Mouse (Mus musculus) adrenal gland, postnatal 4 days (tissue): ENCODE data around the gene Cfap54. TPM values are rescaled to one million over a fixed set of nuclear protein-coding genes. Genes with fewer than 3 reads are reported as not detected.

Source experiments
- DNase-seq, 2 experiments: peaks; one replicate each; pipeline ENCODE4 v3.0.0; 2021 to 2022; ENCODE audit warnings: low spot score in 2 of 2, mixed read lengths in 2 of 2
- total RNA-seq, 2 experiments: library from RNA; stranded (reverse); gene quantifications; 2 replicates each; pipeline ENCODE4 v1.2.3; 2021

The Cfap54 gene
- total RNA-seq, 2 experiments from 2014 or later: 7.3 TPM

DNA sequence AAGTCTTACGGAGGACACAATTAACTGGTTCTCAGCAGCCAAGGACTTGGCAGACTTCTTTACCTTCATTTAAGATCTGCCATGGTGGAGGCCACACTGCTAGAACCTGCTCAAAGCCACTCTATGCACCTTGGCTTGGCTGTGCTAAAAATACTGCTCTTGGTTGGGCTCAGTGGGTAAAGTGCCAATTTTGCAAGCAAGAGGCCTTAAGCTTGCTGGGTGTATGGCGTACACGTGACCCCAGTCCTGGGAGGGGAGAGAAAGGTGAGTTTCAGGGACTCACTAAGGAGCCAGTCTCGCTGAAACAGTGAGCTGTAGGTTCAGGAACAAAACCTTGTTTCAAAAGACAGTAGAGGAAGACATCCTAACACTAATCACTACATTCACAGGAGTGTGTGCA is 19.0 kb downstream of the Cfap54 start:
- no peak for DNase-seq

DNA sequence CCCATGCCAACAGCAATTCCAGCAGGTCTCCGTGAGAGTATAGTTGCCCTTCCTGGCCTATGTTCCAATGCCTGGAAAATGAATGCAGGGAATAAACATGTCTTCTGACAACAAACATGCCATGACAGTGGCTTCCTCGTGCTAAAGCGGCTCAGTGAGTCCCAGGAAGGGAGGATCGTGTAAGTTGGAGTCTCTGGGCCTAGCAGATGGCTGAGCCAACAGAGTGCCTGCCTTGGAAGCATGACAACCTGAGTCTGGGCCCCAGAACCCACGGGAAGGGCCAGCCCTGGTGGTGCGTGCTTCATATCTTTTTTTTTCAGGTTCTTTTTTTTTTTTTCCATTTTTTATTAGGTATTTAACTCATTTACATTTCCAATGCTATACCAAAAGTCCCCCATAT is 27.6 kb downstream of the Cfap54 start:
- DNase-seq: no peak

DNA sequence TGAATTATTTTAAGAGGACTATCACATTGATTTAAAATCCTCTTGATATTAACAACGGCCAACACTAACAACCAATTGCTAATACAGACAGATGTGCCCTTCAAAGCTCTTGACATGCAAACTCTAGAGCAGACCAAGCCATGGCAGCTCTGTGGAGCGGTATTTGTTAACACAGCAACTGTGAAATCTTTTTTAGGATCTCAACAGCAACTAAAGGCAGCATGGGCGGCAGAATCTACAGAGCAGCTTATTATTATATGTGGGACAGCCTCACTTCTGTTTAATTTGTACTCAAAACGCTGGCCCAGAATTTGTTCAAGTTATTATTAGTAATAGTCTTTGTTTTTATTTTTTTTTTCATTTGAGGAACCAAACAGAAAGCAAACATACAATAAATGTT is 28.1 kb downstream of the Cfap54 start:
- no peak for DNase-seq

DNA sequence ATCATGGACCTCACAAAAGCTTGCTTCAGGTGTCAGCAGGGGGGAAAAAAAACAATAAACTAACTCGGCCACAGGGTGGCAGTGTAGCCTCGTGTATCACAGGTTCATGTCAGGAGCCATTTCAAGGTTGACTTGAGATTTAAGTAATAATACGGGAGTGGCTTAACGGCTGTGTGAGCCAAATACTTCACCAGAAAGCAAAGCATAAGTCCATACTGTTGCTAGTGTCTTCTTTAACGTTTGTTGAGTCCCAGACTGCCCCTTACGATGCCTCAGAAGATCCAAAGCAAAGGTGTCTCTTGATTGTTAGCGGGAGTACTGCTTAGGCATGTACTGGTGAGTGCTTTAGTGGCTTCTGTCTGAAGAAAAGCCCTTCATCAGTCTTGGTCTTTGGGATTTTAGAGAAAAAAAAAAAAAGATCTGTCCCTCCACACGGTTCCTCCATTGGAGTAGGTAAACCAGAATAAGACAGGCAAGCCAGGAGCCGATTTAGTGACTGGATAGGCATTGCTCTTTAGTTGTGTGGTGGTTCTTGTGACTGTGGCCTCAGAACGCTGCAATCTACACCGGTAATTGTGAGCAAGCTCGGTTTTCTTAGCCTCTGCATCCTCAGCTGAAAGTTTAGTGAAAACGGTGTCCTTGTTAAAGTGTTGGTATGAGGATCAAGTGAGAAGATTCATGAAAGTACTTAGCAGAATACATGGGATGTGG is 30.2 kb downstream of the Cfap54 start:
- DNase-seq: peak; percentile 38 to 68

DNA sequence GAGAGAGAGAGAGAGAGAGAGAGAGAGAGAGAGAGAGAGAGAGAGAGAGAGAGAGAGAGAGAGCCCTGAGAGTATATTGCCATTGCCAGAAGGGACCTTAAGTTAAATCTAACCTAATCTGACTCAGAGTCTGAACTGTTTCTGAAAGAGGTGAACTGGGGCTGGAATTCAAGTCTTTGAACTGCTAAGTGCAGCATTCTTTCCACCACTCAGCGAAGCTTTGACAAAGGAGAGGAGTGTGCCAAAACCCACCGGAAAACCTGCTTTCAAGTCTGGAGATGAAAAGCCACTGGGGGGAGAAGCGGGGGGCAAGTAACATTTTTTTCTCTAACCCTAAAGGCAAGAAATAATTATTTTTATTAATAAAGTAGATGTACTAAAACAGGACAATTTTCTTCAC is 30.8 kb downstream of the Cfap54 start:
- no peak for DNase-seq

DNA sequence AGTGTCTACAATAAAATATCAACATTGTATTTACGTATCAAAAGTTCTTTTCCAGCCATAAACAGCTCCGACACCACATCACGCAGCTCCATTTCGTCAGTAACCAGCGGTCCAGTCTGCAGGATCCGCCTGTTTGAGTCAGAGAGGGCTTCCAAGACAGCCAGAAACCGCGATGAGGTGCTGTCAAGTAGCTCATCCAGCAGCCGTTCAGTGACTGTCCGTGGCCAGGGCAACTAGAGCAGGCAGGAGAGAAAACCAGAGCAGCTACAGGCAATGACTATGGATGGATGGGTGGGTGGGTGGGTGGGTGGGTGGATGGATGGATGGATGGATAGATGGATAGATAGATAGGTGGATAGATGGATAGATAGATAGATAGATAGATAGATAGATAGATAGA is 38.2 kb downstream of the Cfap54 start:
- no peak for DNase-seq

DNA sequence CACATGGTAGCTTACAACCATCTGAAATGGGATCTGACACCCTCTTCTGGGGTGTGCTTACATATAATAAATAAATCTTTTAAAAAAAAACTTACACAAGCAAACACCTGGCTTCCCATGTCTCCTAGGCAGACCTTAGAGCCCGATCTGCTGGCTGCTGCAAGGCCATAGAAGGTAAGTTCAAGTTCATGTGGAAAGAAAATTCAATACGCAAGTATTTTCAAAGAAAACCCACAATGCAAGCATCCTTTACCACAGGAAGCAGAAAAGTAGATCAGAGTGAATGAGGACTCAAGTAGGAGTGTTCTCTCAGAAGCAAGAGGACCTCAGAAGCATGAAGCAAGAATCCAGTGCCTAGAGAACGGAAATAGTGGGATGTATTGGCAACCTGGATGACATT is 39.6 kb downstream of the Cfap54 start:
- no peak for DNase-seq

DNA sequence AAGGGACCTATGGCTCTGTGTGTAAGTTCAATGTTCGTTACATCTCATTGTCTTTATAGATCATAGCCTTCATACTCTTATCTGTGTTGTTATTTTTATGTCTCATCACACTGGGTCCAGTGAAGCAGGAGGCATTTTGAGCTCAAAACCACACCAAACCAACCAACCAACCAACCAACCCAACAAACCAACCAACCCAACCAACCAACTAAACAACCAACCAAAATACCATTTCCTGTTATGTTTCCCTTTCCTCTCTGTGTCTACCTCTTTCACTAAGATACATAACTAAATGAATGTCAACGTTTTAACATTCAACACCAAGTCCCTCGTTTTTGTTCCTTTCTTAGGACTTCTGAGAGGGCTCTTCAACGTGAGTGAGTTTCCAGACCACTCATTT is 40.0 kb downstream of the Cfap54 start:
- DNase-seq: no peak

DNA sequence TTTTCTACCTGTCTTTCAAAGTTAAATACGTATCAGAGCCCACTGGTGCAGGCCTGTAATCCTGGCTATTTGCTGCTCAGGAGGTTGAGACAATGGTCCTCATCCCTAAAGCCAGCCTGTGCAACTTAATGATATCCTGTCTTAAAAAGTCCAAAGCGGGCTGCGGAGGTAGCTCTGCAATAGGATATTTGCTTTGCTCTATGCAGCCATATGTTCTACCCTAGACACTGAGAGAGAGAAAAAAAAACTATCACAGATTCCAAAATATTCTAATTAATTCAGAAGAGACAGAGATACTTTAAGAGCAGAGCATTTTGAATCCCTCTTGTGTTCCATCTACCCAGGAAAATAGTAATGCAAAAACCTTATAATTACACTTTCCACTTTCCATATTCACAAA is 44.9 kb downstream of the Cfap54 start:
- no peak for DNase-seq

DNA sequence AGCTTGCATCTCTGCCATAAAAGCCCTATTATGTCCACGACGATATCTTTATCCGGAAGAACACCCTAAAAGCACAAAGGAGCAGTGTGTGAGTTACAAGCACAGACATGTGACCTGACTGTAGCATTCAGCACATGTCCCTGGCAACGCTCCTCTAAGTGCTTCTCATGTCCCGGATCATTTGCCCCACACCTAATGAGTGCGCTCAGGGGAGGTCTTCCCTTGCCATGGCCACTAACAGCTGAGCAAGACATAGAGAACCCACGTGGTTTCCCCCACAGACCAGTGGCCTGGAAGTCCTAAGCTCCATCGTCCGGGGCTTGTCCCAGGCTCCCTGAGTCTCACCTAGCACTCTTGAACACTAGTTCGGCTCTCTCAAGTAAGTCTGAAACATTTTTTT is 45.9 kb downstream of the Cfap54 start:
- no peak for DNase-seq

DNA sequence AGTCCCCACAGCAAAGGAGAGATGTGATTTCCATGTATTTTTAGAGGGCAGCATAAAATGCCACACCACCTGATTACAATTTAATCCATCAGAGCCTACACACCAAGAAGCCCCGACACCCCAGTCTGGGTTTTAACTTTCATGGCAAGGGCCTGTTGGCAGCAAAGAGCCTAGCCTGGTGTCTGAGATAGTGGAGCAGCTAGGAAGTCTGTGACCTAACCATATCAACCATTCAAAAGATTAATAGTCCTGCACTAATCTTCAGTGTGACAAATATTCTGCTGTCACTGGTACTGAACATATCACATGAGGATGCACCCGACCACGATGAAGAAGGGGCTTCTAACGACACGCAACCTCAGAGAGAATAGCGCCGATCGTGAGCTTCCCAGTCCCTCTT is 58.1 kb downstream of the Cfap54 start:
- DNase-seq: no peak

DNA sequence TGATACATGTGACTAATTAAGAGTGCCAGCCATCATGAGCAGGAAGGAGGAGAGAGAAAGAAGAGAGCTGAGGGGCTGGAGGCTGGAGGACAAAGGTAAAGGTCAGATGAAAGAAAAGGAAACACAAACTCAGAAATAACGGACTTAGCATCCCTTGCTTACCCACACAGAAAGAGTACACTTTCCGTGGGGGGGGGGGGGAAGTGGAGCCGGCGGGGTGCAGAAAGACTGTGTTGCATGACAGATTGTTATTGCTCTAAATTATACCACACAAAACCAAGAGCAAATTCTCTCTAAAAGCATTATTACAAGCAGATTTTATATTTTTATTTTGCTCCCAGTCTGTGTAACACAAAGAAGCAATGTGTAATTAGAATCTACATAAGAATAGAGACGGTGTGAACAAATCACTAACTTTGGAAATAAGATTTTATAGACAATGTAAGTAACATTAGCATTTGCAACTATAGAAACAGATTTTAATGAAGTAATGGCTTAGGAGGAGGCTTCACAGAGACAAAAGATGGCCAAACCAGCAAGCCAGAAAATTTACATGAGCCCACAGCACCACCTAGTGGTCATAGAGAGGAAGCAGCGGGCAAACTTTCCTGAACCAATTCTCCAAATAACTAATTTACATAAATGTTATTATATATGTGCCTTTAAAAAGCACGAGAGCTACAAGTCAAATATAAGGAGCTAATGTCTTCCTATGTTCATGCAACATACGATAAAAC is 67.2 kb downstream of the Cfap54 start:
- peak in 1 of 2 experiments; percentile 11 for DNase-seq

DNA sequence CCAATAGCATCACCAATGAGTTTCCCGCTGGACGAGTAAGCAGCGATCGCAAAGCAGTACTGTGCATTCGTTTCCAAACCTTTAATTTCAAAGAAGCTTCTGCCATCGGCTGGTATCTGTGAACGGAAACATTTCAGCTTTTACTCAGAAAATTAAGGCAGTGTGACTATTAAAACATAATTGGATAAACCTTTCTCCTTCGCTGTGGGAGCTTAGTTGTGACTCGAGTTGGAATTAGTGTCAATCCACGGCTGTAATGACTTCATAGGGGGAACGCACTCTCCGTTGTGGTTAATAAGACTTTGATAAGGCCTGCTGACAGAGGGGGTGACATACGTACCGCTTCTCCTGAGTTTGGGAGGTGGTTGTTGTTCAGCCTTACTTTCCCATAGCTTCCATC is 70.3 kb downstream of the Cfap54 start:
- DNase-seq: no peak

DNA sequence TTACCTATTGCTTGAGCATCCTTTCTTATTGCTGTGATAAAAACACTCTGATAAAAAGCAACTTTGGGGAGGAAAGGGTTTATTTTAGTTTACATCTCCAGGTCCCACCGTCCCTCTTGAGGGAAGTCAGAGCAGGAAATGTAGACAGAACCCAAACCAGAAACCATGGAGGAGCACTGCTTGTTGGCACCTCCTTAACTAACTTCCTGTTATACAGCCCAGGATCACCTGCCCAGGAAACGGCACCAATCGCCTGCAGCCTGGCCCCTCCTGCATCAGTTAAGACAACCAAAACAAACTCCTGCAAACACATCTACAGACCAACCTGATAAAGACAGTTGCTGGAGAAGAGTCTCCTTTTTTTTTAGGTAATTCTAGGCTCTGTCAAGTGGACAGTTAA is 74.4 kb downstream of the Cfap54 start:
- DNase-seq: no peak

DNA sequence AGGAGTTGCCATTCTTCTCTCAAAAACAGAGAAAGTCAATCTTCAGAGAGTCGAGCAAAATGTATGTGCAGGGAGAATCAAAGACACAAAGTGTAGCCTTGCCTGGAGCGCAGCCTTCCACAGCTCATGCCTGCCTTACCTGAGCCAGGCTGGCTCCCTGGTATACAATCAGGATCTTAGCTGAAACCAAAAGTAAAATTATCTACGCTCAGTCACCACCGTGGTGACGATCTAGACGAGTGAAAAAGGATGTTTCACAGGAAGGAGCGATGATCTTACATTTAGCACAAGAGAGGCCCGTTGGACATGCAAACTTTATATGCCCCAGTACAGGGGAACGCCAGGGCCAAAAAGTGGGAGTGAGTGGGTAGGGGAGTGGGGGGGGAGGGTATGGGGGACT is 75.0 kb downstream of the Cfap54 start:
- no peak for DNase-seq

DNA sequence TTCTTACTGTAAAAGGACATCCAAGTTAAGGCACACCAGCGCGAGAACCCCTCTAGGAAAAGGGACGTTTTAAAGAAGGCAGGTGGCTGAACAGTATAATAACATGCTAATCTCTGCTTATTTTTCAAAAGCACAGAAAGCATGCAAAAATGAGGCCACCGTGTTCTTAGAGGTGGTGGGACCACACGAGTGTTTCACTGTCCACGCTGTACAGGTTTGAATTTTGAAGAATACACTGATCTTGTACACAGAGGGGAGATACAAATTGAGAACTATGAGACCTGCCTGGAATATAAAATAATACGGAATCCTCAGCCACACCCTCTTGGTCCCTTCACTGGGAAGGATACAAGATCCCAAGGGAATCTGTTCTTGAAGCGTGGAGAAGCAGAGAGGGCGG is 82.9 kb downstream of the Cfap54 start:
- DNase-seq: no peak

DNA sequence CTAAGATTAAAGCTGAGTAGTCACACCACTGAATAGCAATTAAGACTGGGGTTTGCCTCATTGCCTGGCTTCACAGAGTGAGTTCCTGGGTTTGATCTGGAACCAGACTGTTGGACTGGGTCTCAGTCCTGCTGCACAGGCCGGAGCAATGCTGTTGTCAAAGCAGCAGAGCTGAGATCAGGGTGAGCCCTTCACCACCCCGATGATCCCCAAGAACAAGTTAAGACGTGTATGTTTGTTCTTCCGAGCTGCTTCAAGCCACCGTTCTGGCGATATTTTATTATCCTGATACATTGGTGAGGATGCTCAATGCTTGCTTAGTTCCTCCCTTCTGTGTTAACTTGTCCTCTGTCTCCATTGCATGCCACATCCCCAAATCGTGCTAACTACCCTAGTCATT is 86.2 kb downstream of the Cfap54 start:
- no peak for DNase-seq

DNA sequence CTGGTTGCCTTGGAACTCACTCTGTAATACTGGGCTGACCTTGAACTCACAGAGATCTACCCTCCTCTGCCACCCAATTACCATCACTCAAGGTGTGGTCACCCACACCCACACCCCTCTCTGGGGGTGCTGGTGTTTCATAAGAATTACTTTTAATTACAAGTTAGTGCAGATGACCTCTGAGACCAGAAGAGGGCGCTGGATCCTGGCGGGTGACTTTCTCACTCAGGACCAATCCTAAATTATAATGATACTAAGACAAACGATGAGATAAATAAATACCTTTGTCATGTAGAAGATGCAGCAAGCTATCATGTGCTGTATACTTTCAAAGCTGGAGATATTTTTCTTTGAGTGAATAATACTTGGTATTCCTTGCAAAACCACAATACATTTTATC is 87.1 kb downstream of the Cfap54 start:
- DNase-seq: no peak

DNA sequence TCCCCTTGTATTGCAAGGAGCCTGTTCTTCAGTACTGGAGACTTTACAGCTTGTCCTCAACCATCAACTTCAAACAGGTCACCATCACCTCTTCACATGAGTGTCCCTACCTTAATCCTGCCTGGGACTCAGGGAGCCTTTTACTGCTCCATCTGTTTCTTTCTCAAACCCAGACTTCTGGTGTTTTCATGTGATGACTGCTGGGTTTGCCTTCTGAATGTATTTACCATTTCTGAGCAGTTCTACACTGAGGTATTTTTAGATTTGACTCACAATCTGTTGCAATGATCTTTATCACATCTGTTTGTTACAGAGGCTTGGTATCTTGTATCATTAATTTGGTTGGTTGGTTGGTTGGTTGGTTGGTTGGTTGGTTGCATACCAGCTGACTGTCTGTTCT is 88.9 kb downstream of the Cfap54 start:
- no peak for DNase-seq

DNA sequence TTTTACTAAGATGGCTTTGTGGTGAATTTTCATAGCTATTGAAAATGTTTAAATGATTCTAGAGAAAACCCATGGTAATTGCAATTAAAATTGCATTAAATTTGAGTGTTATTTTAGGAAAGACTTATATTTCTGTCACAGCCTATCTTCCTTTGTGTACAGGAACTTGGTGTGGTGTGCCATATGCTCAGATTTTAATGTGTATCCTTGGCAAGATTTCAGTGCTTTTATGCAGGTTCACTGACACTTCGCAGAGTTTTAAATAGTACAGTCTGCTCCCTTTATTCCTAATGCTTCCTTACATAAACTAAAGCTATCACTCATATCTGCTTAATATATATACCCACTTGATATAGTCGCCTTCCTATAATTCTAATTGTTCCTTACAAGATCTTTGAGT is 90.8 kb downstream of the Cfap54 start:
- no peak for DNase-seq

DNA sequence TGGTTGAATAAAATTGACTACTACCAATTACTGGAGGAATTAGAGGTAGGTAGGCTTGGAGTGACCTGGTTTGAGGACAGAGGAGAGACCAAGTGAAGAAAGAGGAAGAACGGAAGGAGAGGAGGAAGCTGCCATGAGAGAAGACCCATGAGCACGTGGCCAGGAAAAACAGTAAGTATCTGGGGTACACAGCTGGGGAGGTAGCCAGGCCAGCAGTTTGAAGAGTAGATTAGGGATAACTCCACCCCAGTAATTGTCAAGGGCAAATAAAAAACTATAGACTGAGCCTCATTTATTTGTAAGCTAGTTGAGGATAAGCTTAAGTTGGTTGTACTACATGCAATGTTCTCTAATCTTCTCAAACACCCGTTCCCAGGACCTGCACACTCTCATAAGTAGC is 116.3 kb downstream of the Cfap54 start:
- no peak for DNase-seq

DNA sequence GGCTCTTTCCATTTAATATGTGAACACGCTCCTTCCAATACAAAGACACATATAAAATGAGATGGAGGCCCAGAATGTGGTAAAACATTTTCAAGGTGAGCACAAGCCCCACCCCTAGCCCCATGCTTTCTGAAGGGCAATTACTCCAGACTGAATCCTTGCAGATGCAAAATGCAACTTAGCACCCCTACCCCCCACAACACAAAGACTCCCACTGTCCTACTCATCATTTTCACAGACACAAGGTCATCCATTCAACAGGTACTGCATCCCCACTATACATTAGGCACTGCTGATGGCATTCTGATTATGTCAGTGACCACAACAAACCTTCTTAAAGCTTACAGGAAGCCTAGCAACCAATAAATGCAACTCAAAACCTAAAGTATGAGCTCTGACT is 131.4 kb downstream of the Cfap54 start:
- no peak for DNase-seq
